14 mouse cellular contexts compared by ENCODE assay signal in genomic region chr6:106381288-106382025, GRCm38 (mm10).
DNase-seq lines count a peak whose midpoint lies in the region; ATAC-seq lines count a peak whose summit lies in the region.
"Had no signal": no experiment of that assay in that cellular context is flagged by ENCODE, and none has a peak within 500 bp of the region (broad histone marks: within the 10 kb centered on the region; RNA-seq: fewer than 3 reads in every experiment).

No protein-coding gene starts in this region.

- H3K27ac ChIP-seq in hindbrain, embryonic 16.5 days (ENCODE audit: low read depth, low read length): no peak overlapping the region
- H3K27ac ChIP-seq in hindbrain, embryonic 12.5 days: no peak overlapping the region
- H3K27ac ChIP-seq in intestine, embryonic 15.5 days: no peak overlapping the region
- H3K27ac ChIP-seq: heart, embryonic 10.5 days; hindbrain, embryonic 10.5 days; kidney, embryonic 15.5 days; midbrain, embryonic 10.5 days had no signal

- ATAC-seq in hindbrain, embryonic 16.5 days: 0 out of 2 replicates have a peak, but pooled peaks have one; percentile 42
- ATAC-seq in hindbrain, embryonic 12.5 days (ENCODE audit: low FRiP score): no peak
- ATAC-seq in intestine, embryonic 15.5 days: no peak
- ATAC-seq: Patski had no signal

- H3K4me2 ChIP-seq in hindbrain, embryonic 16.5 days (ENCODE audit: low read length): no peak overlapping the region
- no peak overlapping the region for H3K4me2 ChIP-seq in hindbrain, embryonic 12.5 days (replicated peaks)
- H3K4me2 ChIP-seq in intestine, embryonic 15.5 days (replicated peaks): no peak overlapping the region
- H3K4me2 ChIP-seq: kidney, embryonic 15.5 days had no signal

- no peaks in the 10 kb centered on the region for H3K36me3 ChIP-seq in hindbrain, embryonic 16.5 days (ENCODE audit: control insufficient read depth, insufficient read depth, low read length)
- H3K36me3 ChIP-seq in hindbrain, embryonic 12.5 days: no peaks in the 10 kb centered on the region
- H3K36me3 ChIP-seq in intestine, embryonic 15.5 days: no peaks in the 10 kb centered on the region
- H3K36me3 ChIP-seq: heart, embryonic 10.5 days; hindbrain, embryonic 10.5 days; kidney, embryonic 15.5 days; midbrain, embryonic 10.5 days had no signal

- no peak overlapping the region for H3K9ac ChIP-seq in hindbrain, embryonic 16.5 days (ENCODE audit: low read depth, low read length)
- H3K9ac ChIP-seq in hindbrain, embryonic 12.5 days: no peak overlapping the region
- H3K9ac ChIP-seq in intestine, embryonic 15.5 days: no peak overlapping the region
- H3K9ac ChIP-seq: kidney, embryonic 15.5 days had no signal

- WGBS in hindbrain, embryonic 16.5 days: 66% methylated on average over 6 of the region's 6 CpGs
- 74% methylated on average over 6 of the region's 6 CpGs for WGBS in hindbrain, embryonic 12.5 days
- 79% methylated on average over 6 of the region's 6 CpGs for WGBS in intestine, embryonic 15.5 days

- peak; percentile 82 for DNase-seq in cerebellum, adult 8-10 months
- DNase-seq in layer of hippocampus, adult 8-10 months (ENCODE audit: low spot score in 2 of 2): peak; percentile 40 to 54
- peak; percentile 33 for DNase-seq in retina, embryonic 14.5 days (ENCODE audit: low spot score)
- no peak for DNase-seq in heart, adult 8-10 months (ENCODE audit: low spot score)
- DNase-seq: adrenal gland, postnatal 36 days; thymus, adult 2 months had no signal

- H3K27me3 ChIP-seq in hindbrain, embryonic 16.5 days (replicated peaks; ENCODE audit: control insufficient read depth, insufficient read depth, low read length): no peaks in the 10 kb centered on the region
- no peaks in the 10 kb centered on the region for H3K27me3 ChIP-seq in hindbrain, embryonic 12.5 days
- H3K27me3 ChIP-seq in intestine, embryonic 15.5 days (replicated peaks): no peaks in the 10 kb centered on the region
- H3K27me3 ChIP-seq: kidney, embryonic 15.5 days; Patski had no signal

- H3K4me3 ChIP-seq in hindbrain, embryonic 16.5 days (ENCODE audit: low read length): no peak overlapping the region
- H3K4me3 ChIP-seq in hindbrain, embryonic 12.5 days: no peak overlapping the region
- no peak overlapping the region for H3K4me3 ChIP-seq in intestine, embryonic 15.5 days (replicated peaks)
- H3K4me3 ChIP-seq: heart, embryonic 10.5 days; hindbrain, embryonic 10.5 days; kidney, embryonic 15.5 days; midbrain, embryonic 10.5 days had no signal

- H3K4me1 ChIP-seq in hindbrain, embryonic 16.5 days (ENCODE audit: control insufficient read depth, insufficient read depth, low read depth, low read length): no peaks in the 10 kb centered on the region
- no peaks in the 10 kb centered on the region for H3K4me1 ChIP-seq in hindbrain, embryonic 12.5 days
- no peaks in the 10 kb centered on the region for H3K4me1 ChIP-seq in intestine, embryonic 15.5 days (replicated peaks)
- H3K4me1 ChIP-seq: heart, embryonic 10.5 days; hindbrain, embryonic 10.5 days; kidney, embryonic 15.5 days; midbrain, embryonic 10.5 days had no signal

- no peaks in the 10 kb centered on the region for H3K9me3 ChIP-seq in hindbrain, embryonic 16.5 days (ENCODE audit: control insufficient read depth, low read length)
- H3K9me3 ChIP-seq in hindbrain, embryonic 12.5 days (replicated peaks): no peaks in the 10 kb centered on the region
- H3K9me3 ChIP-seq in intestine, embryonic 15.5 days: no peaks in the 10 kb centered on the region
- H3K9me3 ChIP-seq: heart, embryonic 10.5 days; hindbrain, embryonic 10.5 days; kidney, embryonic 15.5 days; midbrain, embryonic 10.5 days had no signal
